Mouse (Mus musculus): ENCODE results near the gene Ints6l.
"Not testable (repeated sequence)": the region's sequence is repeated elsewhere in the genome, so short reads cannot be mapped to it uniquely, and the experiment has no call there.

Gene Ints6l

DNA sequence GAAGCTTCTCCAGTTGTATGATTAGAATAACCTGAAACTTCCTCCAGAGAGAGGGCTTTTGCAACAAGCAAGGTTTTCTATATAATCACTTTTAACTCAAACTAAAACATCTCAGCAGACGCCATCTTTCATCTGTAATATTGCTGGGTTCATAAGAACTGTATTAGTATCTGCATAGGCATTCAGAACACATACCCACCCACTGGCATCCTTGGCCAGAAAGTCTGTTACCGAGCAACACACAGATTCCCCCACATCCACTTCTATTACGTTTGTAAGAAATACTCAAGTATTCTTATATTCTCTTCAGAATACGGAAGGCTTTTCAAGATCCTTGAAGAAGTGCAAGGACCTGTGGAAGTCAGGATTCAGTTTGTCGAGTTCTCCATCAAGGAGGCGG lies 69.8 kb downstream of the Ints6l start, which contains the start of gene Gm10477:
Gene Gm10477, plus strand, starts transcription at position 301 of the 400 bp plus-strand sequence.
- DNase-seq (ENCODE audit: low read depth, low spot score), result not testable (repeated sequence)

DNA sequence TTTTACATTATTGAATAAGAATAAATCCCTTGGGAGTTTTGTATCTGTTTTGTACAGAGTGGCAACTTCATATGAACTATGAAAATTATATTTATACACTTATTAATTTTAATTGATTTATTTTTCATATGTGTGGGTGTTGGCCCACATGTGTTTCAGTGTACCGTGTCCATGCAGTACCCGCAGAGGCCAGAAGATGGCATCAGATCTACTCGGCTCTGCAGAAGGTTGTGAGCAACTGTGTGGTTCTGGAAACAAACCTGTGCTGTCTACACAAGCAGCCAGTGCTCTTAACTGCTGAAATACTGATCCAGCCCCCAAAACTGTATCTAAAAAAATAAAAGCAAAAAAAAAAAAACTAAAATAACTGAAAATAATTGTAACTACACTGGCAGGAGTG lies 76.6 kb downstream of the Ints6l start:
- peak; percentile 19 for DNase-seq (ENCODE audit: low read depth, low spot score)

DNA sequence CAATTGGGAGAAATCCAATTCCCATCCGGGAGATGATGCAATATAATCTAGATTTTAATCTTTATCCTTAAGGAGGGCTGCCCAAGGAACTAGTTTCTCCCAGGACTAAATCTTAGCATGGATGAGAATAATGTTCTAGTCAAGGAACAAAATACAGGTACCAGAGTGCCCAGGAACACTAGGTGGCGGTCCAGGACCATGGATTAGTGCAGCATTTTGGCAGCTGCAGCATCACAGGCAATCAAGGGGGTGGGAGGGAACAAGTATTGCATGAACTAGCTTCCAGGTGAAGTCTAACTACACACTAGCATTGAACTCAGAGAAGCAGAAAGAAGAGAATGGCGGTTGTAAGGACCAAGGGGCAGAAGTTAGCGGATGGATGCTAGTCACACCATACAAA lies 82.5 kb downstream of the Ints6l start:
- DNase-seq (ENCODE audit: low read depth, low spot score), result peak; percentile 15

DNA sequence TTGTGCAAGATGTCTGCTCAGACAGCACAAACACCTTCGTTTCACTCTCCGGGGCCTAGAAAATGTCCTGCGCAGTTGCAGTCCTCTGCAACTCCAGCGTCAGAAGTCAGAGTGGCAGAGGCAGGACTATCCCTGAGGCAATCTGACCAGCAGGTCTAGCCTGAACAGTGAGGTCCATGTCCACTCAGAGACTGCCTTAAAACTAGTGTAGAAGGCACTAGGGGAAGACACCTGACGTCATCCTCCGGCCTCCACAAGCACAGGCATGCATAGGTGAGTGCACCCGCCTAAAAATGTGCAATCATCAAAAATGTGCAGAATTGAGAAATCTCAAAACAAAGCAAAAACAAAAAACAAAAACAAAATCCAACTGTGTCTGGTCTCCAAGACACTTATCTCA lies 94.8 kb downstream of the Ints6l start, which contains the start of gene Gm648:
Gene Gm648, minus strand, starts transcription at position 101 of the 400 bp plus-strand sequence.
- no peak for DNase-seq (ENCODE audit: low read depth, low spot score)

DNA sequence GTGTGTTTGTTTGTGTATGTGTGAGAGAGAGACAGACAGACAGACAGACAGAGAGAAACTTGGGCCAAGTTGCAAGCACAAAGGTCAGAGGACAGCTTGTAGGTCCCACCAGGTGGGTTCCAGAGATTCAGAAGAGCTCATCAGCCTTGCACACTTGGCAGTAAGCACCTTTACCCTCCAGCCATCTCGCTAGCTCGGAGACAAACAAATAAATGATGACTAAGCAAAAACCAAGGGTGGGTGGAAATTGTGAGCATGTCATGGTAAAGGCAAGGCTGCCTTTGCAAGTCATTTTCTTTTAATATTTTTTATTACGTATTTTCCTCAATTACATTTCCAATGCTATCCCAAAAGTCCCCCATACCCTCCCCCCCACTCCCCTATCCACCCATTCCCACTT lies 98.9 kb downstream of the Ints6l start:
- DNase-seq (ENCODE audit: low read depth, low spot score), result no peak
